Mouse (Mus musculus) adrenal gland, postnatal 25 days (tissue): ENCODE measurements around the gene Mef2d. TPM values are rescaled to one million over a fixed set of nuclear protein-coding genes. Genes with fewer than 3 reads are reported as not detected.
"Not testable (repeated sequence)": the region's sequence is repeated elsewhere in the genome, so short reads cannot be mapped to it uniquely, and the experiment has no call there.

ENCODE experiments used
- DNase-seq: peaks from one replicate; pipeline ENCODE4 v3.0.0; 2021; ENCODE audit warnings: mixed read lengths
- total RNA-seq: library from RNA; stranded (reverse); gene quantifications from 2 replicates; pipeline ENCODE4 v1.2.3, GENCODE M21; 2021

The Mef2d gene
- total RNA-seq, 1 experiment from 2014 or later, result 104 TPM

GRCm38 (mm10) chr3:88150061-88150998, 8.2 kb downstream of the Mef2d start:
- DNase-seq, result peak; percentile 33

- DNase-seq, result no peak
Observed at GRCm38 (mm10) chr3:88150999-88151364, 8.8 kb downstream of the Mef2d start.

- peak; percentile 23 for DNase-seq
Observed at GRCm38 (mm10) chr3:88152056-88152455, 9.9 kb downstream of the Mef2d start.

DNA sequence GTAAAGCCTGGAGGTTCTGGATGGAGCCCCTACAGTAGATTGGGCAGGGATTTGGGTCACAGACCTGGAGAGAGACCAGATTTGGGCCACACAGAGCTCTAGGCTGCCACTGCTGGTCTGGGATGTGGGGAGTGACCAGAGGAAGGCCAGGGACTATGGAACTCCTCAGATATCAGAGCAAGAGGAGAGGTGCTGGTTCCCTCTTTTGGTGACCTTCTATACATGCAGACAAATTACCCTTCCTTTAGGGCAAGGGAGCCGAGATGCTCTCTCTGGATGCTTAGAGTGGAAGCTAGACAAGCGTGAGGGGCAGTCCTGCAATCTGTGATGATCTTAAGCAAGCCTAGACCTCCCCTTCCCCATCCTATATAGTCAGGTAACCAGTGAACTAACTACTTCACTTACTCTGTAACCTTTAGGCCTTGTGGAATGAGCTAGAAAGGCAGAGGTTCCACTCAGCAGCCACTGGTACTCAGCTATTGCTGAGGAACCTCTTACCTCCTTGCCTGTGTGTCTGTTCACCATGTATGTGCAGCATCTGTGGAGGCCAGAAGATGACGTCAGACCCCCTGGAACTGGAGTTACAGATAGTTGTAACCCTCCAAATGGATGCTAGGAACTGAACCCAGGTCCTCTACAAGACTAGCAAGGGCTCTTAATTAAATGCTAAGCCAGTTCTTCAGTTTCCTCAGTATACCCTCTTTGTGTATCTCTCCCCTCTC, 11.3 kb downstream of the Mef2d start:
- DNase-seq, result no peak

DNA sequence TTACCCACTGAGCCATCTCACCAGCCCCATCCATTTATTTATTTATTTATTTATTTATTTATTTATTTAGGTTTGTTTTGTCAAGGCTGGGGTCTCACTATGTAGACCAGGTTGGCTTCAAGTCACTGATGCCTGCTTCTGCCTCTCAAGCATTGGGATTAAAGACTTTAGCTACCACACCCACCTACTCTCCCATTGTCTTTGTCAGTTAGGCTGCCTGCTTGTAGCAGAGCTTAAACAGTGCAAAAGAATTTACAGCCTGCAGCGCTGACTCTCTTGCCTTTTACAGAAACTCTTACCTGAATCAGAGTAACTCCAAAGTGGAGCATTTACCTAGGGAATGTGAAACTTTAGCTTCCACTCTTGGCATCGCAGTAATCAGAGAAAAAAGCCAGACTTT, 12.1 kb downstream of the Mef2d start:
- no peak for DNase-seq

DNA sequence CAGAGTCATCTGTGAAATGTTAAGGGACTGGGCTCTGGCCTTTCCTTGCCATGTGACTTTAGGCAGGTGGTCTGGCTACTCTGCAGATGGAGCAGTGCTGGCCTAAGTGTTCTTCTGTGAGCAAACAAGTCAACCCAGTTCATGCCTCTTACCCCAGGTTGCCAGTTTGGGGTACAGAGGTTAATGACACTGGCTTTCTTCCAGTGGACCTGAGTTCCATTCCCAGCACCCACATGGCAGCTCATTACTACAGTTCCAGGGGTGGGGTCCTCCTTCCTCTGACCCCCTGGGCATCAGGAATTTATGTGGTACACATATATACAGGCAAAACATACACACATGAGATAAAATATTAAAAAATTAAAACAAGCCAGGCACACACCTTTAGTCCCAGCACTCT, 14.6 kb downstream of the Mef2d start:
- no peak for DNase-seq

GRCm38 (mm10) chr3:88157771-88158597, 15.8 kb downstream of the Mef2d start:
- peak; percentile 54 for DNase-seq

- DNase-seq, result no peak
Observed at GRCm38 (mm10) chr3:88158991-88159390, 16.8 kb downstream of the Mef2d start.

DNA sequence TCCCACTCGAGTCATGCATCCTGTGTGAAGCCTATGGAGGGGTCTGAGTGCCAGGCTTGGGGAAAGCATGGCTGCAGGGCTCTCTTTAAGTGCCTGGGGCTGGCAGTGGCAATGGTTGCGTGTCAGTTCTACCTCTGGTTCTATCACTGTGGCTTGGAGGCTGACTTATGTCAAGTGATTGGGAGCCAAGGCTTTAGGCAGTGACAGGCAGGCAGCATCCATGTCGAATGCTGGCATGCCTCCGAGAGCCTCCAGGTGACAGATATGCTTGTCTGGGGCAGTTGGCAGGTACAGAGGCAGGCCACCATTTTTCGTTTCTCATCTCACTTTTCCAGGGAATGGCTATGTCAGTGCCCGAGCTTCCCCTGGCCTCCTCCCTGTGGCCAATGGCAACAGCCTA, 18.7 kb downstream of the Mef2d start:
- peak; percentile 1 for DNase-seq

DNA sequence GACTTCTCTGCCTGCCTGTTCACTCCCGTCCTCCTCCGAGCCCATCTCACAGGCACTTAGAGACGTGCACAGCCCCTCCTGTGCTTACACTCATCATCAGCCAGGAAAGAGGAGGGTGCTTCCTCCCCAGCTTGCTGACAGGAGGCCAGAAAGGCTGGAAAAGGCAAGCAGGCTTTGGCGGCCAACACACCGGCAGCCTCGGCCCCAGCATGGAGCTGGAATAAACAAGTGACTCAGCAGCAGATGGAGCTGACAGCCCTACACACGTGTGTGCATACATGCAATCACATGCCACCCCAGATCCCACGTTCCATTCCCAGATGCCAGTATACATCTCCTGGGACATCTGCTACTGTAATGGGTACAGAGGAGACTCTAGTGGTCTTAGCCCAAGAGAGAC, 20.1 kb downstream of the Mef2d start:
- peak; percentile 45 for DNase-seq

- no peak for DNase-seq
Observed at GRCm38 (mm10) chr3:88162811-88163210, 20.6 kb downstream of the Mef2d start.

DNA sequence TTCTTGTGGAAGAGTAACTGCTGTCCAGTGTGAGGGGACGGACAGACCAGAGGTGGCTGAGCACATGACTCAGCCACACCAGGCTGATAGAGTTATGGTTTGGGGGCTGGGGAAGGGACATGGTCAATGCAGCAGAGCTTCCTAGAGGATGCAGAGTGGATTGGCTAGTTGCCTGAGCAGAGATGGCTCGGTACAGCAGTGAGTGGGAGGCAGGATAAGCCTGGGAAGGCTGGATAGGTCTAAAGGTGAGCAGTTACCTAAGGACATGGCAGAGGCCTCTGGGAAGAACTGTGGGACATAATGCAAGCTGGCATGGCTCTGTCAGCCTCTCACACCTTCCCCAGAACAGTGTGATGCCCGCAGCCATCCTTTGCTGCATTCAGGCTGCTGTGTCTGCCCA, 21.7 kb downstream of the Mef2d start:
- no peak for DNase-seq

DNA sequence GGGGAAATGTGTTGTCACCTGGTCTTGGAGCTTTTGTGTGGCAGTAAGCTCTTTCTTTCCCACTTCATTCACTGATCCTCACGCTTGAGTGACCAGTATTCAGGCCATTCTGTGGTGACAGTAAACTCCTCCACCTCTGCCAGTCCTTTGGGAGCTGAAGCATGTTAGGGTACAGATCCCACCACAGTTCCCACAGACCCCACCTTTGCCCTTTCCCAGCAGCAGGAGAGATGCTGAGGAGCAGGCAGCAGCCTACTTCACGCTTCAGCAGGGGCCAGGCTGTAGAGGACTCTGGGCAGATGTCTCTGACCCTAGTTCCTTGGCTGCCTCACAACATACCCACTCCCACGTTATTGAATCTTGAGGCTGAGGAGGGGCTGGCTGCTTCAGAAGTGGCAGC, 22.1 kb downstream of the Mef2d start:
- DNase-seq, result no peak

- peak; percentile 61 for DNase-seq
Observed at GRCm38 (mm10) chr3:88166056-88166455, 23.9 kb downstream of the Mef2d start.

DNA sequence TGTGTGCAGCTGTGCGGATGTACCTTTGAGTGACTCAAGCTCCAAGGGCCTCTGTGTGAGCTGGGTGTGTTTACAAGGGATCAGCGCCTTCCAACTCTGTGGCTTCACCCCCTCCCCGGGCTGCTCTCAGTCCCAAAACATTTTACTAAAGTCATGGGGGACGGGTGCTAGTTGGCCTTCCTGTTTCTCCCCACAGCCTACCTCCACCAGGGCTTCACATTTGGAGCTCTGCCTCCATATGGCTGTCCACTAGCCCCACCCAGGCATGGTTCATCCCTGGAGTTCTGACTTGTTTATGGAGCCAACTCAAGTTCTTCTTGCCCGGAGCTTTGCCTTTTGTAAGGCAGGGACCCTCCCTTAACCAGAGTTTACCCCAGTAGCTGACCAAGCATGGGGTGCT, 28.2 kb downstream of the Mef2d start:
- DNase-seq, result no peak

DNA sequence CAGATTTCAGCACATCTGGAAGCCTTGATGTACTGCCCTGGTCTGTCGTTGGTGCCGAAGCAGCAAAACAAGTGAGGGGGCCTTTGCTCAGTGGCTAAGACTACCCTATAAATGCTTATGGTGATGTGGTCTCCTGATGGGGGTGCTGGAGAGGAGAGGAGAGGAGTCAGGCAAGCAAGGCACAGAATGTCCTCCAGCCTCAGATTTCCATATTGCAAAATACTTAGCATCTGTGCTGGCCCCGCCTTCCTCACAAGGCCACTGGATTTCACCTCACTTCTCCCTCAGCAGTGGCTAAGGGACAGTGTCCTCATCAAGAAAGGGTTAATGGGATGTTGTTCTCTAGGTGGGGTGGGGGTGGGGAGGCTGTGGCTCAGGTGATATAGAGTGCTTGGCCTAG, 30.3 kb downstream of the Mef2d start:
- DNase-seq, result no peak

GRCm38 (mm10) chr3:88173375-88173774, 31.2 kb downstream of the Mef2d start:
- peak; percentile 58 for DNase-seq

DNA sequence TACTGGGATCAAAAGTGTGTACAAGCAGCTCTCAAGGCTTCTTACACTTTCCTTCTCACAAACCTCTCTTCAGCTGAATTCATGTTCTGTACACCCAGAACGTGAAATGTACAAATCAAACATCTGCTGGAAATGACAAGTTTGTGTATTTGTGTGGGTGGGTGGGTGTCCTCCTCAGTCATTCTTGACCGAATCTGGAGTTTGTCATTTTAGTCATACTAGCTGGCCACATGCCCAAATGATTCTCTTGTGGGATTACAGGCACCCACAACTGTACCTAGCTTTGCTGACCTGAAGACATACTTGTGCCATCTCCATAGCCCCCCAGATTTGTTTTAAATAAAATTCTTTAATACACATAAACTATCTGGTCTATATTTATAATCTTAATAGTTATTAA, 32.7 kb downstream of the Mef2d start:
- DNase-seq, result no peak

GRCm38 (mm10) chr3:88177106-88177505, 34.9 kb downstream of the Mef2d start:
- no peak for DNase-seq

- peak; percentile 98 for DNase-seq
Observed at GRCm38 (mm10) chr3:88177562-88178345, 35.6 kb downstream of the Mef2d start.

- DNase-seq, result not testable (repeated sequence)
Observed at GRCm38 (mm10) chr3:88178346-88178733, 36.2 kb downstream of the Mef2d start.

DNA sequence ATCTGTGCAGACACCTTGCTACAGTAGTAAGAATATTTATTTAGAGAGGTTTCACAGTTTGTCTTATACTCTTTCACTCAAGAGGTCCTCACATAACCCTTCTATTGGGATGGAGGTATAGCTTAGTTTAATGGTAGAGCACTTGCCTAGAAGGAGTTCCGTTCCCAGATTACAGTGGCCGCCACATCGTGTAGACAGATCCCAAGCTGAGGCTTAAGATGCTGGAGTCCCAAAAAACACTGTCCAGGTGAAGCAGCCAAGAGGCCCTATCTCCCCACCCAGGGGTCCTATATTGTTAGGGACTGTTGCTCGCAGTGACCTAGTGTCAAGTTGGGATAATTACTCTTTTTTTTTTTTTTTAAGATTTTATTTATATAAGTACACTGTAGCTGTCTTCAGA, 36.8 kb downstream of the Mef2d start:
- no peak for DNase-seq
